Mouse (Mus musculus): ENCODE measurements around the gene Cbr3.

- TF ChIP-seq EP300 (IDR thresholded peaks at IDR 0.05; ENCODE audit: low read length) (no peak), CTCF (conservative IDR thresholded peaks at IDR 0.05 in 1 of 2, IDR thresholded peaks at IDR 0.05 in 1 of 2; ENCODE audit: low read depth in 2 of 2, low read length in 2 of 2) (no peak), POLR2A (IDR thresholded peaks at IDR 0.05; ENCODE audit: low read depth, low read length) (no peak), ZKSCAN1 (IDR thresholded peaks at IDR 0.05; ENCODE audit: borderline replicate concordance, low read depth, low read length) (no peak), CHD1 (IDR thresholded peaks at IDR 0.05; ENCODE audit: low read depth, low read length) (no peak), UBTF (IDR thresholded peaks at IDR 0.05; ENCODE audit: low read depth, low read length) (no peak), HCFC1 (IDR thresholded peaks at IDR 0.05; ENCODE audit: low read depth, low read length) (no peak), ZMIZ1 (IDR thresholded peaks at IDR 0.05; ENCODE audit: low read depth, low read length) (no peak)
Measured at GRCm38 (mm10) chr16:93712189-93712885, 29.3 kb downstream of the Cbr3 start.

All from CH12.LX (cell line).